Mouse (Mus musculus): Measurements from ENCODE around the gene Smim6.

GRCm38 (mm10) chr11:115893071-115893470 lies 18.7 kb upstream of the Smim6 start:
- TF ChIP-seq CTCF (IDR thresholded peaks at IDR 0.05; ENCODE audit: low read depth) (no peak), EP300 (IDR thresholded peaks at IDR 0.05; ENCODE audit: low read depth) (no peak)

Measured in liver, postnatal 0 days (tissue).